Mouse (Mus musculus) T-helper 17 cell (primary cell): Measurements from ENCODE around the gene Acvr1c.

Source experiments
- in situ Hi-C, 2 experiments: fragments of 300-600 bp; cut with MboI, MseI; formaldehyde crosslinking; loops; 1 replicate in 1 of 2; 2 replicates in 1 of 2; pipeline ENCODE4 v1.15.1; 2025; ENCODE audit warnings: high pct_unique_total_duplicates in 2 of 2

Gene Acvr1c

DNA sequence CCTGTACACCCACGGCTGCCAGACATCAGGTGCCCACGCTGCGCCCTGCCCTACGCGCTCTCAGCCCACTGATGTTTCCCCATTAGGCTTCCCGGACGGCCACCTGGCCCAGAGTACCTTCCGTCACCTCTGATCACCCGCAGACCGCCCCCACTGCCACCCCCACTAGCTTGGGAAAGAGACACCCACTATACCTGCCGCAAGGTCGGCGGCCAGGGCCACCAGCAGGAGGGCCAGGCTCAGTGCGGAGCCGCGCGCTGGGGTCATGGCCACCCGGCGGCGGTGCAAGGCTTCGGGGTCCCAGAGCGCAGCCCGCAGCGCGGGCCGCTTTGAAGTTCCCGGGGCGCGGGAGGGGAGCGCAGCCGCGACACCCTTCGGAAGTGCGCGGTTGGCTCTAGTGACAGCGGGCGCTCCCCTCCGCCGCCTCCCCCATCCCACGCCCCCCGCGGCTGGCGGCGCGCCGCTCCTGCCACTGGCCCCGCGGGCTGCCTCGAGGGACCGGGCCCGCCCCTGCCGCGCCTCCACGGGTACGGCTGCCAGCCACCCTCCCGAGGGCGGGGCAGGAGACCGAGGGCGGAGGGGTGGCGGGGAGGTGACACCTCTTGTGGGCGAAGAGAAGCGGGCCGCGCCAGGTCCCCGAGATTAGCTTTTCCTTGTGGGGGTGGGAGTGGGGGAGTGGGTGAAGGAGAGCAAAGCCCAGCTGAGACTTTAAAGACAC lies at the start of gene Acvr1c:
Gene Acvr1c, minus strand, starts transcription at position 482 of the 718 bp plus-strand sequence.
- in situ Hi-C loops, result no loop called here

DNA sequence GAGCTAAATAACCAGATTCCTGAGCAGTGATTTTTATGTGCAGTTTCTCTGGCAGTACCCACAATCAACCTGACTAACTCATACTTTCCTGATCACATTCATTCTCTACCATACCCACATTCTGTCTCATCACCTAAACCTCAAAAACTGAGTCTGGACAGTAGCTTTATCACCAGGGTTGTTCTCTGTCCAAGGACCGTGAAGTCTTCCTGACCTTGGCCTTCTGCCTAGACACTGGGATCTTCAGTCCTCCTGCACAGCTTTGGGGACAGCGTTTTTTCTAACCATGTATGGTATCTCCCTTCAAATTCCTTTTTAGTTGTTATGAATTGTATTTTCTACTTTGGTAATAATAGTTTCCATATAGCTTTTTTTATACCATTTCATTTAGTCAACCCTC lies 45.8 kb upstream of the Acvr1c start:
- in situ Hi-C loops, result loop anchor here in 1 of 2 experiments (25.0 kb wide), 1 partner anchor 191 kb away; no protein-coding TSS in a partner anchor

DNA sequence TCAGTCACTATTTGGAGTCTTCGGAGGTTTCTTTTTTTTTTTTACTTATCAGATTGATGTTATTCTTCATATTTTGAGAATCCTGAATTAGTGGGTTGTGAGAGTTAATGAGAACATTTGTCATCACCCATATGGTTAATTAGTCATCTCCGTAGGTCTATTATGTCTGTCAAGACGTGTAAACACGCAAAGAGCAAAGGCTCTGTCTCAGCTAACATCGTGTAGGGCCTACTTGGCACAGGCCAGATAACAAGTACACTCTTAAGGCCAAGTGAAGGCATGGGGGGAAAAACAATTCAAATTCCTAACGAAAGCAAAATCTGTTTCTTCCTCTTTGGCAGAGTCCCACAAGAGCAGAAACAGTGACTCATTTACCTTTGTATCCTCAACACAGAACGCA lies 30.9 kb upstream of the Acvr1c start:
- in situ Hi-C loops, result no loop called here

DNA sequence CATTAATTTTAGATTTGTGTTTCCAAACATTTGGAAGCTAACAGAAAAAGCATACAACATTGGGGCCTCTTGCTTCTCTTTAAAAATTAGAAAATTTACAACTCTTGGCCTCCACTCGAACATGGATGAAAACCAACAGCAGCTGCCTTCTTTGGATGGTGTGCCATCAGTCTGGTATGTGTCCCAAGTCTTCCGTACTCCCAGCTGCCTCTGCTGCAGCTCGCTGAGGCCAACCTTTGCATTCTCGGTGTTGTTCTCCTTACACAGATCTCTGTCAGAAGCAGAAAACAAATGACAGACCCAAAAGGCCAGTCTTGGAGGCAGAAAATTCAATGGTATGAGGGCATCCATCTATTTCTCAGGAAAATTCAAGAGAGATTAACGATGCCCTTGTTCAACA lies 22.3 kb upstream of the Acvr1c start:
- in situ Hi-C loops, result no loop called here

DNA sequence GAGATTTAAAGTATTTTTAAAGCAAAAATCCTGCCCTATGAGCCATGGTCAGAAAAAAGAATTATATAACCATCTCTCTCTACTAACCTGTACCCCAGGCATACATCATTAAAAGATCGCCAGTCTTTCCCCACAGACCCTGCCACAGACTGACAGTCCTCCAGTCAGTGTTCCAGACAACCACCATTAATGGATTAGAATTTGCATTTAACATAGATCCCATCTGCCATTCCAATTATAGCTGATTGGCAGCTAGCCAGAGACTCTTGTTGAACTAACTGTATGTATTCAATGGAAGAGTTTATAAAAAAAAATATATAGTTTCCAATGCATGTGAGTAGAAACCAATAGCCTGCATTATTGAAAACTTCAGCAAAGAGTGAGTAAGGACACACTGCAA lies 21.8 kb upstream of the Acvr1c start:
- in situ Hi-C loops, result no loop called here

DNA sequence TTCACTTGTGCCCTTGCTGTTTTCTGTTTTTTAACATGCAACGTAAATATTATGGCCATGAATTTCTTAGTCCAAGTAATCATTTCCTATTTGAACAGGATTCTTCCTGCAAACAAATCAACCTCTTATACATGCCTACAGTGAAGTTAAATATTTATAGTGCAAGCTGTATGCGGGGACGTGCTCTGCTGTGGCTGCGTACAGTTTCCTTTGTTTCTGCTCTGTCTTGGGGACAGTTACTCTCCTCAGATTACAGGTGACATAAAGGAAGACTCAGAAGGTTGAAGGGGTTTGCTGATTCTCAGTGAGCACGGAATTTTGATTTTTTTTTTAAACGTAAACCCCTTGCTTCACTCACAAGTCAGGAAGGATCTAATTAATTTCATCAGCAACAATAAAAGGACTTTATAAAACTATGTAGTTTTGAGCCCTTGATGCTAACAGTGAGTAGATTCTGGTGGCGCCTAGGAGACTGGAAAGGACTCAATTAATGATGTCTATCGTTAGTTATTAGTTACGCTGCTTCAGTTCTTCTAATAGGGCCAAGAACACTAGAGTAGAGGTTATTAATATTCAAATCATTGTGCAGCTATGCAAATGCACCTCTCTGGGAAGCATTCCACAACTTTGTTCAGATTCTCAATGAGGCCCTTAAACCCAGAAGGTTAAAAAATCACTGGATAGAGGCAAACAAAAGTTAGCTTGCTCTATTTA lies 19.9 kb upstream of the Acvr1c start:
- in situ Hi-C loops, result no loop called here

DNA sequence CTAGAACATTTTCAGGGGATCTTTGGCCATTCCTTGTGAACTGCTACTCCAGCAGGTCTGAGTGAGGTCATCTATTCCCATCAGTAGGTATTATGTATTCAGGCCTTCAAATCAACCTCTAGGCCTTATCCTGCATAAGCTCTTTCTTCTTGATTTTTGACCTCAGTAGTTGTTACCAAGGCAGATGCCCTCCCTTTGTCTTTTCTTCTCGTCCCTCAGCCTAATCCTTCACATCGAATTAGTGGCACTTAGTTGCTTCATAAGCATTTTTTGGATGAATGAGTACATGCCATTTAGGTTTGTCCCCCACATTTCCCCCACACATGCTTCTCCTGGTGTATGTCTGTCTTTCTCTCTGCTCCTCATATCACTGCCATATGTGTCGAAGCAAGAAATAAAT lies 8.5 kb upstream of the Acvr1c start:
- in situ Hi-C loops, result no loop called here

DNA sequence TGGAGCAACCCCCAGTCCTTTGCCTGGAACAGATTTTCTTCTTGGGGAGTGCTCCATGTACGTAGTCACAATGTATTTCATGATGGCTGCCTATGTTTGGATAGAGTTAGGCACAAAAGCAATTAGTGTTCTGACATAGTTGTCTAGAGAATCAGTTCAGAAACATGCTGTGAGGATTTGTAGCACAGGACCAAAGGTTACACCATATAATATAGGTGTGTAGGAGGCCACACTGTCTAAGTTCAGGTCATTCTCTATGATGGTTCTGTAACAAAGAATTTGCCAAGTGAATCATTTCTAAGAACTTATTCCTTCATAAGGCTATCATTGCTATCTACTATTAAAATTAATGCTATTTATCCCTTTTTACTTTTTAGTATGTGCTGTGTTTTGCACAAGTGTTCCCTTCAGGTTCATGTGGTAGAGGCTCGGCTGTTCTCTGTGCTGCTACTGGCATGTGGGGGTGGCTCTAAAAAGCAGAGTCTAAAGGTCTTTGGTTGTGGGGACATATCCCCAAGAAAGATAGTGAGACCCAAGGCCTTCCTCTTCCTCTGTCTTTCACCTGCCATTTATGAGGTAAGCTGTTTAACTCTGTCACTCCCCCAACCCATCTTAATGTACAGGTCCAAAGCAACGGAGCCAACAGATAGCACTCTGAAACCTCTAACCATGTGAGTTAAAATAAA lies 3.8 kb upstream of the Acvr1c start:
- in situ Hi-C loops, result no loop called here

DNA sequence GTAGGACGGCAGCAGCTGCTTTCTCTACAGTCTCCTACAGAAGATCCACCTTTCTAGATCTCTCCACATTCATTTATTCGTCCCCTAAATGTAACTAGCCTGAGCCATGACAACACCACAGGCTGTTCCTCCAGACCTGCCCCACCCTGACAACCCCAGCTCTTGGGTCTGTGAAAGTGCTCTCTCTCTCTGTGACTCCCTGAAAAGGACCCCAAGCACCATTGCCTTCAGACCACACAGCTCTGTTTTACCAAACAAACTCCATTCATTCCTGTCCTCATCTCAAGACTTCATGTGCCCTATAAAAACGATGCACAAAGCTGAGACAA lies 401 bp upstream of the Acvr1c start:
- in situ Hi-C loops, result no loop called here

DNA sequence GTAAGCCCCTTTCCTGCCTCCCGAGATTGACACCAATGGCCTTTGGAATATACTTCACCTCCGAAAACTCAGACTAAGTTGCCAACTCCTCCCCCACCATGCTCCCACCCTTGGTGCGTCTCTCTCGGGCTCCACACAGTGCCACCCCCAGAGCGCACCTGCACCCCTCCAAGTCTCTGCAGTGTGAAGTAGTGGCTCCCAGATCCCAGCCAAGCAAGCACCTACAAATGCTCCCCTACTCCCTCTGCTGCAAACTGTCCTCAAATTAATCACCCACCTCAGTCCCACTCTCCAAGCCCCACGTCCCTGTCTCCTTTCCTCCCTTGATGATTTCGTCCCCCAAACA lies 654 bp downstream of the Acvr1c start:
- in situ Hi-C loops, result no loop called here

DNA sequence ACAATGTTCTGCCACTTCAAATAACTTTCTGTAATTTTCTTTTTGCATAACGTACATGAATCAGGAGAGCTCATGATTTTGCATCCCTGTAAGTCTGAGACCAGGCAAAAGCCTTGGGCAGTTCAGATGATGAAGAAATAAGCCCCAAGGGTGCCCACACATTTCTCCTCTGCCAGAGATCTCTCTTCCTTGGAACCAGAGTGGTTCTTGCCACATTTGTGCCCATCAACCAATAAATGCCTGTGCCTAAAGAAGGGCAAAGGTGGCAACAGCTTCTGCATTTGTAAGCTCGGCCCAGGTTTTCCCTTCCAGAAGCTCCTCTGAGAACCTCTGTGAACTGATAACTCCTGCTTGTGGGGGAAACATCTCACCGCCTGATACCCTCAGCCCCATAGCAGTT lies 3.3 kb downstream of the Acvr1c start:
- in situ Hi-C loops, result no loop called here

DNA sequence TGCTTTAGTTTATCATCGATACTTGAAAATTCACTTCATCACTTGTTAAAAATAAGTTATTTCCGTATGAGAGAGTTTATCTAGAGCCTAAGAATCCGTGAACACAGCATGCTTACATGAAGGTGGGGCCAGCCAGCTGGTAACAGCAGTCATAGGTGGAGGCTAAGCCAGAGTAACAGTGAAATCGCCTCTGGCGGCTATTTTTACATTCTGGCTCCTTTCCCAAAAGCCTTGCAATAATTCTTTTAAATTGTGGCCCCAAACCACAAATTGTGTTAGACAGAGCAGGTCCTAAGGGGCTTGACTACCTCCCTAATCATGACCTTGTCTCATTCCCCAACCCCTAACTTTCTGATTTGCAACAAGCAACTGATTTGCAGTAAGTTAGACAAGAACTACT lies 4.8 kb downstream of the Acvr1c start:
- in situ Hi-C loops, result no loop called here

DNA sequence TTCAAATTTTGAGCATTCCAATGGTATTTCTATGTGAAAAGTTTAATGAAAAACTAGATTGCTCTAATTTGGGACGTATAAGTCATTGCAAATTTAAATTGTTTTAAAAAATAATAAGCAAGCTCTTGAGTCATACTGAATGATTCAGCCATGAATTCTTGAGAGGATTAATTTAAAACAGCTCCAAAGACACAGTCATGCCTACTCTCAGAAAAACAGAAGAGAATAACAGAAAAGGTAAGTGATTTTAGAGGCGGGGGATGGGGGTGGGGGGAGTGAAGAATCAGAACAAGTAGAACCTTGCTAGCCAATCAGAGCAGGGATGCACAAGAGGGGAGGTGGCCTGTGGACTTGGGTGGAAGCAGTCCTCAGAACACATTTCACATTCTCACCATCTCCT lies 7.0 kb downstream of the Acvr1c start:
- in situ Hi-C loops, result no loop called here

DNA sequence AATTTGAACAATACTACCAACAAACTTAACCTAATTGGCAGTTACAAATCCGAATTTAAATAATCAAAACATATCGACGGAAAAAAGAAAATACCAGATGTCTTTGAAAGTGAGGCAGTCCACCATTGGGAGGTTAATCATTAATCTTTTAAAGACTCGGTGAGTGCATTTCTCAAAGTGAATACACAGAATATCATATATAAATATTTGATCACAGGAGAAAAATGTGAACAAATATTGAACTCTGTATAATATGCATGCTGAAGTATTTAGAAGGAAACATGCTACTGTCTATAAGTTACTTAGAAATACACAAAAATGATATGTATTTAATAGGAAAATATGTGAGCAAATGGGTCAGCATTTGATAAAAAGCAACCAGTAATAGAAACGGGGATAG lies 21.0 kb downstream of the Acvr1c start:
- in situ Hi-C loops, result no loop called here

DNA sequence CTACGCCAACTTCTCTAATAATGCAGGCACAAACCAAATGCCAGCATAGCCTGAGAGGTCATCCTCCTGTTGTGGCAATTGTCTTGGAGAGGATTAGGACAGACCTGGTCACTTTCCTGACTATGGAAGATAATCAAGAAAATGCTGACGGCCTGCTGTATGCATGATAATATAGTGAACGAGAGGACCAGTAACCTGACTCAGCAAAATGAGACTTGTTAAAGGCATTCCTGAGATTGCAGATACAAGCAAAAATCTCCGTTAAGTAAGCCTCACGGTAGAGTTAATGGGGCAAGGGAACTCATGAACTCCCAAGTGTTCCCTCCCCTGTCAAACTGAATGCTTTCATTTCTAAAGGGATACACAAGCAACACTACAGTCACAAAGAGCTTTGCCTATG lies 28.1 kb downstream of the Acvr1c start:
- in situ Hi-C loops, result loop anchor here in 1 of 2 experiments (5.0 kb wide), 1 partner anchor 297 kb away; no protein-coding TSS in a partner anchor

DNA sequence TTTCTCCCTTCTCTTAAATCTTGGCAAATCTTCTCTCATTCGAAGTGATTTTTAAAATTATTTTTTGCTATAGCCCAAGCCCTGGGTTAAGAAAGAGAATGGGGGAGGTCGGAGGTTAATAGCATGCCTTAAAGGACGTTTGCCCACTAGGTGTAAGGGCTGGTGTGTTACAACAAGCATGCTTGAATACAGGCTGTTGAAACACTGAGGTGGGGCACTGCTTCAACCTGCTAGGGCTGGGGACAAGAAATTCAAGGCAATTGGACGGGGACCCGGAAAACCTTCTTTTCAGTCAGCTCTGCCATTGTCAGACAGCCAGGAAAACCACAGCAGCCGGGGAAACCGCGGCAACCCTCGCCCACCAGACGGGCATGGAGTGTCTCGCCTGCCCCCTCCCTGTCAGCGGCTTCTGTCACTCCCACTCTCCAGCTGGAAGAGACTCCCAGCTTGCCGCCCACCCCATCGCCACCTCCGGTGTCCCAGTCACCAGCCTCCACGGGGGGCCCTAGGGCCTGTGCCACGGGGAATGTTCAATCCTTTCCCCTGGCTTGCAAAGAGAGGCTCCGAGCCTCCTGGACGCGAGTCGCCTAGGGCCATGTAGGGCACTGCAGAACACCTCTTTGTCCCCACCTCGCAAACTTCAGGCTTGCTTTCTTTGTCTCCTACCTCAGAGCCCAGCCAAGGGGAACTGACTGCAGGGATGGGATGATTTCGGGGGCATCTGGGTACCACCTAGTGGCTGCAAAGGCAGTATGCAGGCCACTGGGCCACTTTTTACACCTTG lies 33.4 kb downstream of the Acvr1c start:
- in situ Hi-C loops, result loop anchor here in 1 of 2 experiments (25.0 kb wide), 1 partner anchor 287 kb away; no protein-coding TSS in a partner anchor

DNA sequence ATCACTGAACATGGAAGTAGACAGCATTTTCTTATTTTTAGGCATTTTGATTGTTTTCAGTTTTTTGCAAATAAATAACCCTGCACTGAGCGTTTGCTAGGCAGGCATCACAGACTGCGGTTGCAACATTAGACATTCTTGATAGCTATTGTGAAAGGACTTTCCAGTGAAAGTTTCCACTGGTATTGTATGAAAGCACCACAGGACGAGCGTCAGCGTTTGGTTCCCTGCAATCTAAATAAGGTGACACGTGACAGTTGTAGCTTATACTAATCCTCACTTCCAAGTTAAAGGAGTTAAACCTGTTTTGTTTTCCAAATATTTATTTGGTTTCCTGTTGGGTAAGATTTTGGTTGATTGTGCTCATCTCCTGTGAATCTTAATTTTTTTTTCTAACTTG lies 34.4 kb downstream of the Acvr1c start:
- in situ Hi-C loops, result loop anchor here in 1 of 2 experiments (25.0 kb wide), 1 partner anchor 286 kb away; no protein-coding TSS in a partner anchor

DNA sequence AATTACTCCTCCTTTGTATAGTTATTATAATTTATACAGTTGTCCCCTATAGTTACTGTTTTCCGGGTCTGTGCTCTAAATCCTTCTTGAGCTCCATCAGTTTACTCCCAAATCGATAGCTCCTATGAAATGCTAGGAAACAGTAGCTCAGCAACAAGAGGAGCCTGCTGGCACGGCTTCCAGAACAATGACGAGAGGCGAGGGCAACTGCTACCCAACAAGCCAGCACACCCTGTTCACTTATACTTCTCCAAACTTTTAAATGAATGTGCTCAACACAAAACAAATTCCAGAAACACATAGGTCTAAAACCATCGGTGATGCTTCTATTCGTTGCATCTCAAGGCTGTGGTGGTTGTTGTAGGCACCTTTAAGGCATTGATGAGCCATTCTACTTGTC lies 41.5 kb downstream of the Acvr1c start:
- in situ Hi-C loops, result loop anchor here in 1 of 2 experiments (25.0 kb wide), 1 partner anchor 279 kb away; no protein-coding TSS in a partner anchor

DNA sequence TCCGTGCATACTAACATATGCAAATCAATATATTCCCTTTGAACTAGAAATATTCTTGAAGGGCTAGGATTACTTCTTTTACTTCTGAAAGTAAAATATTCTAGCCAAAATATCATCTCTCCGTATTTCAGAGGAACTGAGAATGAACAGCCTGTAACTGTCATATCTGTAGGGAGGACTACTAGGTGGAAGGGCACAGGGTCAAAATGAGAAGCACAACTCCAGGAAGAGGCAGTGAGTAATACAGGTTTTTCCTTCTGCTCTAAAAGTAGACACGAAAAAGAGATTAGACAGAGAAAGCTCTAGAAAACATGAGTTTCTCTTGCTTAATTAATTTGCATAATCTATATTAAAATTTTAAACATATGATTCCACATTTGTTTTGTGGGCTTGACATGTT lies 48.0 kb downstream of the Acvr1c start:
- in situ Hi-C loops, result loop anchor here in 1 of 2 experiments (25.0 kb wide), 1 partner anchor 272 kb away; no protein-coding TSS in a partner anchor

DNA sequence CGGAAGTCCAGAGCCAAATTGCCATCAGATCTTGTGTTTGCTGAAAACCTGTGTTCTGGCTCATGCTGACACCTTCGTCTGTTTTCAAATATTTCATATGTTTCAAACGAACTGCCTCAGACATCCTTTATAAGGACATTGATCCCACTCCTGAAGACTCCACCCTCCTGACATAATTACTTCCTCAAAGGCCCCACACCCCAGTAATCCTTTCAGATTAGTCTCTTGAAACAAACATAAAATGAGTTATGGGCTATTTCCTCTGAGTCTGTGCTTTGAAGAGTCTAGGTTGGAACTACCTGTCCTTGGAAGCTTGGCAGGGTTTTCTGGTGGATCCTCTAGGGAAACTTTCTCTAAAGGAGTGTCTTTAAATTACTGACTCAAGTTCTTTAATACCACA lies 53.2 kb downstream of the Acvr1c start:
- in situ Hi-C loops, result loop anchor here in 1 of 2 experiments (25.0 kb wide), 1 partner anchor 267 kb away; no protein-coding TSS in a partner anchor

DNA sequence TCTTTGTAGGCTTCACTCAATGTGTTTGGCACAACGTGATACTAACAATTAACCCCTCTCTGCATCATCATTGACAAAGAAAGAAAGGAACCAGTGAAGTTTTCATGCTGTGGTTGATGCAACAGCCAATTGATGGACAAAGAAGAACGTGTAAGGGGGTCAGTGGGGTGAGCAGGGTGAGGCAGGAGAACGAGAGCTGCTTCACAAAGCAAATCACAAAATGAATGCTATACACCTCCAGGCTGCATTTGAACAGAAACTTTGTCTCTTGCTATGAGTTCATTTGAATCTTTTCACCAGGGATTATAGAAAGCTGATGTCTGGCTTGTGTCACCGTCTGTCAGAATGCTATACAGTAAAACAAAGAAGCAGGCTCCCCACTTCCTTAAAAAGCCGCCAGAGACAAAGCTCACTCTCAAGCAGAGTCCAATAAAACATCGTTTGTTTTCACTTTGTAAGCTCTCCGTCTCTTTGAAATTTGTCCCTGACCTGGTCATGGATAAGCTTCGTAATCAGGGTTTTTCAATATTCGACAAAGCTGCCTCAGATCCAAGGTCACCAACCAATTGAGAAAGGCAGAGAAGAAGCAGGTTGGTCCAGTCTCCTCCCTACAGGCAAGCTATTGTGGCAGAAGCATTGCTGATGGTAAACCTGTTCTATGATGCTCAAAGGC lies 67.8 kb downstream of the Acvr1c start:
- in situ Hi-C loops, result loop anchor here in 1 of 2 experiments (10.0 kb wide), 2 partner anchors 85 to 235 kb away; partner anchors contain the start of gene Ermn
